Comparison of ENCODE assay signal across 8 mouse cellular contexts in genomic region chr11:60115024-60115538, GRCm38 (mm10). TPM values are rescaled to one million over a fixed set of nuclear protein-coding genes. Genes with fewer than 3 reads are reported as not detected.
DNase-seq lines count a peak whose midpoint lies in the region; ATAC-seq lines count a peak whose summit lies in the region.

No protein-coding gene starts in this region.

- intact Hi-C loops in left cerebral cortex, postnatal 25 days (cut with DNase I) = no loop called here

- DNase-seq in adrenal gland, adult 18-20 months (ENCODE audit: low spot score in 2 of 2) = peak; percentile 88 to 89
- DNase-seq in embryo, embryonic 10.5 days (ENCODE audit: low spot score) = peak; percentile 95
- DNase-seq in gastrocnemius, postnatal 10 days = peak; percentile 90
- DNase-seq in left cerebral cortex, postnatal 25 days (ENCODE audit: low spot score in 2 of 2) = peak; percentile 88 to 93
- peak; percentile 89 for DNase-seq in mesoderm, embryonic 11.5 days (ENCODE audit: low read depth, low spot score)
- peak; percentile 87 for DNase-seq in right cerebral cortex, postnatal 25 days
- peak; percentile 89 to 91 for DNase-seq in urinary bladder, postnatal 4 days (ENCODE audit: low spot score in 2 of 2)

- peak; percentile 90 for ATAC-seq in inflammation-experienced regulatory T-cells, adult 6 months

RNA-seq across cellular contexts. Expression of gene Rai1, which starts 10.3 kb away (rescaled TPM):
- total RNA-seq in adrenal gland, adult 18-20 months (2021) = 10 to 100 TPM; 35.2 to 42.3 TPM
- 10 to 100 TPM; 27.7 to 37.6 TPM for total RNA-seq in gastrocnemius, postnatal 10 days (2021)
- 10 to 100 TPM in 2 of 3 experiments, 1 to 10 TPM in 1; 5.6 to 12.2 (median 12.1) TPM for polyA plus RNA-seq in inflammation-experienced regulatory T-cells, adult 6 months (2017; shearing (Covaris generic))
- total RNA-seq in left cerebral cortex, postnatal 25 days (2021) = 10 to 100 TPM; 59.4 to 69.2 TPM

Comparison
In these comparisons a context has a peak if more than half of its experiments do, and no peak if none do; other contexts are left out.
1. Peak in every context shown above with its lines: DNase-seq and ATAC-seq.